Mouse (Mus musculus): ENCODE measurements around the gene Acaa1b. TPM values are rescaled to one million over a fixed set of nuclear protein-coding genes. Genes with fewer than 3 reads are reported as not detected.

Acaa1b gene
- total RNA-seq (2021) = 1 to 10 TPM; 1.3 to 1.7 TPM

DNA sequence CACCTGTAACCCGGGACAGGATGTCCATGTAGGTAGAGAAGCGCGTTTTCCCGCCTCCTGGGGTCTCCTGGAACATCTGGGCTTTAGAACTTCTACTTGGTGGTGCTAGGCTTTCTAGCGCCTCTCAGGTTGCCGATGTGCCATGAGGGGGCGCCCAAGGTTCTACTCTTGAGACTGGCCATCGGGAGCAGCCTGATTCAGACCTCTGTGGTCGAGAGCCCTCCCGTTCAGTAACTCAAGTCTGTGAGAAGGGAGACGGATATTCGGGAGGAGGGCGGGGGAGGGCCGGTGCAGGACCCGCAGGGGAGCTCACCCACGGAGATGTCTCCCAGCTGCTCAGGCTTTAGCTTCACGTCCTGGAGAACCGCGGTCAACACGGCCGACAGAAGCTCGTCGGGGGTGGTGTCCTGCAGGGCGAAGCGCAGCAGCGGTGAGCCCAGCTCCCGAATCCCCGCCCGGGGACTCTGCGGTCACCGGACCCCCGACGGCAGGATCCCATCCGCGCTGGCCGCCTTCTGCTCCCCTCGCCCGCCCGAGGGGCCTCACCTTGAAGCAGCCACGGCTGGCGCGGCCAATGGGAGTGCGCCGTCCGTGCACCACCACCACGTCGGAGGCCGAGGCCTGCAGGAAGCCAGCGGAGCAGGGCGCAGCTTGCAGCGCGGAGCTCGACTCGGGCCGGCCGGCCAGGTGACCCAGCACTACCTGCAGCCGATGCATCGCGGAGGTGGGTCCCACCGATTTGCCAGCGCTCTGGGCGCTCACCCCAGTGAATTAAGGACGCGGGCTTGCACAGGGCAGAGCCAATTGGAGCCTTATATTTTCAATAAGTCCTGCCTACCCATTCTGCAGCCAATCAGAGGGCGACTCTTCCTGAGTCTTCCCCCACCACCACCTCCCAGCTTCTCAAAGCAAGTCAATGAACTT, at the start of gene Acaa1b:
TSS of gene Acaa1b (minus strand) at position 816 of the 924 bp plus-strand sequence.
- peak; percentile 41 to 64 for DNase-seq (ENCODE audit: low spot score in 2 of 2)
- intact Hi-C loops (cut with DNase I) = loop anchor here (5.0 to 10.0 kb wide), 2 partner anchors 201 to 278 kb away; partner anchors contain the start of gene Xylb

DNA sequence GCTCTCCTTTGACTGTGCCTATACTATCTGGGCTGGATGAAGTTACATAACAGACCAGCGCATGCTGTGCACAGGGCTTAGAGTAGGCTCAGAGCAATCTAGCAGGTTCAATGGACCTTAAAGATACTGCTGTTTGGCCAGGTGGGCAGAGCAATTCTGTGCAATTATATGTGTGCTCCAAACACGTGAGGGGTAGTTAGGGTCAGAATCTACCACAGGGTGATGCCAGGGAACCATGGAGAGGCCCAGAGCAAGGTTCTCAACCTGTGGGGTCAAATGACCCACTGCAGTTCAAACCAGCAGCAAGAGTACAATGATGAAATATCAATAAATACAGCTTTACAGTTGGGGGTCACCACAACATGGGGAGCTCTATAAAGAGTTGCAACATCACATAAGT, 49.8 kb upstream of the Acaa1b start:
- intact Hi-C loops (cut with DNase I) = no loop called here
- DNase-seq (ENCODE audit: low spot score in 2 of 2) = no peak

DNA sequence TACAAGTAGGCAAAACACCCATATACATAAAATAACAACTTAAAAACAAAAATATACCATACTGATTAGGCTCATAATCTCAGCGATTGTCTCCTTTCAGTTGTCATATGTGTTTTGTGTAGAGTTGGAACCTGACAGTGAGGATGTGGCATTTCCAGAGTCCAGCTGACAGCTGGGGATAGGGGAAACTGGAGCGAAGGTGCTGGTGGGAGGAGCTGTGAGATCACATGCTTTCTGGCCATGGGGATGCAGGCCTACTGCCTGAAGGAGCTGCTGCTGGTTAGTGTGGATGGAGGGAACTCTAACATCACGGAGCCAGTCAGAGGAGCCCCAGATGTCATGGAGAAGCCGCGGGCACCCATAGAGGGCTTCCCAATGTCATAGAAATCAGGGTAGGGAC, 48.9 kb upstream of the Acaa1b start:
- intact Hi-C loops (cut with DNase I) = no loop called here
- DNase-seq (ENCODE audit: low spot score in 2 of 2) = no peak

DNA sequence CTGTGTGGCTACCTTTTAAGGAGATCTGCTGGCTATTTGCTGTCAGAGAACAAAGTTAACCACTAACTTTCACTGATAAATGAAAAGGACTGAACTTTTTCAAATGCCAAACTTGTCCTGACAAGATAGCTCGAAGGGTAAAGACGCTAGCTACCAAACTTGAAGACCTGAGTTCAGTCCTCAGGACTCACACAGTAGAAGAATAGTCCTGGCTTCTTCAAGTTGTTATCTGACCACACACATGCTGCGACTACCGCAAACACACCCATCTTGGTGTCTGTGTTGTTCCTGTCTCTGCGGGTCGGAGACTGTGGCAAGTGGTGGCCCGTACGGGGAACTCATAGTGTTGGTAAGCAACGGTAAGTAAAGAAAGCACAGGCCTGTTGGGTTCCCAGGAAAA, 46.7 kb upstream of the Acaa1b start:
- no peak for DNase-seq (ENCODE audit: low spot score in 2 of 2)
- intact Hi-C loops (cut with DNase I) = no loop called here

DNA sequence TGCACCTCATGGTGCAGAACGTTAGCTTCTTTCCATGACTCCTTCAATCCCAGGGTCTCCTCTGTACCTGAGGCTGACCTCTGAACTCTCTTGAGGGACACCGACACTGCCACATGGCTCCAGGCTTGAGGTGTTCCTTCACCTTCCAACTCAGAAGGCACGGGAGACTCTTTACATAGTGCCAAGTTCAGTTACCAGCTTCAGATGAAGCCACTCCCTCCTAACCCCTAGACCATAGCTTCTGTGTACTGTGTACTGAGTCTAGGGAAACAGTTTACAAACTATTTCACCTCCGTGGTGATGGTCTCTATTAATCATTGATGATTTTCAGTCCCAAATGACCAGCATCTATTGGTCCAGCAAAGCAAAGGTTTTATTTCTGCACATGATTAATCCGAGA, 44.8 kb upstream of the Acaa1b start:
- intact Hi-C loops (cut with DNase I) = no loop called here
- DNase-seq (ENCODE audit: low spot score in 2 of 2) = no peak

GRCm38 (mm10) chr9:119199151-119199861, 42.4 kb upstream of the Acaa1b start:
- intact Hi-C loops (cut with DNase I) = loop anchor here (10.0 kb wide), 1 partner anchor 285 kb away; no protein-coding TSS in a partner anchor
- DNase-seq (ENCODE audit: low spot score in 2 of 2) = no peak

GRCm38 (mm10) chr9:119192202-119192990, 35.5 kb upstream of the Acaa1b start:
- peak in 1 of 2 experiments; percentile 18 for DNase-seq (ENCODE audit: low spot score in 2 of 2)
- intact Hi-C loops (cut with DNase I) = loop anchor here (10.0 kb wide), 1 partner anchor 278 kb away; no protein-coding TSS in a partner anchor

- no peak for DNase-seq (ENCODE audit: low spot score in 2 of 2)
Measured at GRCm38 (mm10) chr9:119181241-119181728, 24.4 kb upstream of the Acaa1b start.

GRCm38 (mm10) chr9:119179292-119179691, 22.4 kb upstream of the Acaa1b start:
- intact Hi-C loops (cut with DNase I) = no loop called here
- no peak for DNase-seq (ENCODE audit: low spot score in 2 of 2)

More at GRCm38 (mm10) chr9:119181241-119181728, 24.4 kb upstream of the Acaa1b start:
- intact Hi-C loops (cut with DNase I) = no loop called here

DNA sequence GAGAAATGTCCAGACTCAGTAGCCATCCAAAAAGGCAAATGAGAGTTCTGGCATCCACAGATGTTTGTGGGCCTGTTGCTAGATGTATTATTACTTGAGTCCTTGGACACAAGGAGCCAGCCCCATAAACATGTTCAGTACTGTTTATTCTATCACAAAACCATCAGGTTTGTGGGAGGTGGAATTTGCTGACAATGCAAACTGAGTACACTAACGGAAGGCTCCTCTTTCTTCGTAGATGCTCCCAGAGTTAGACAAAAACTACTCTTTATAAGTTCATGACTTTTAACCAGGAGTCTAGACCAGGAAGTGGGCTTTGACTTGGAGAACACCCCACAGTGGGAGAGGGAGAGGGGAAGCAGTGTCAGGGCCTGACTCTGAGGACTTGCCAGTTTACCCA, 10.7 kb upstream of the Acaa1b start:
- DNase-seq (ENCODE audit: low spot score in 2 of 2) = no peak
- intact Hi-C loops (cut with DNase I) = no loop called here

DNA sequence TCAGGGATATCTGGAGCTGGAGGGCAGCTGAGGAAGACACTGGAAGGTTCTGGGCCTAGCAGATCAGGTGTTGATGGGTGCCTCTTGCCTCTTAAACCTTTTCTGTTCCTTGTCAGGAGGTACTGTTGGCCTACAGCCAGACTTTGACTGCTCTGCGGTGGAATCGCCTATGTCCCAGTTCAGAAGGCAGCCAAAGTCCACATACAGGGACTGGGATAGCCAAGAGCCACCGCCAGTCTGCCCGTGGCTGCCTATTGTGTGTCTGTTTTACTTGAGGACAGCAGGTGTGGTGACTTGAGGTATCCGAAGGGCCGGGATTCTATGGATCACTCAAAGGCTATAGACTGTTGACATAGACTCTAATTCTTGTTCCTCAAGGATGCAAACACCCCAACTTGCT, 8.7 kb upstream of the Acaa1b start:
- intact Hi-C loops (cut with DNase I) = no loop called here
- DNase-seq (ENCODE audit: low spot score in 2 of 2) = no peak

DNA sequence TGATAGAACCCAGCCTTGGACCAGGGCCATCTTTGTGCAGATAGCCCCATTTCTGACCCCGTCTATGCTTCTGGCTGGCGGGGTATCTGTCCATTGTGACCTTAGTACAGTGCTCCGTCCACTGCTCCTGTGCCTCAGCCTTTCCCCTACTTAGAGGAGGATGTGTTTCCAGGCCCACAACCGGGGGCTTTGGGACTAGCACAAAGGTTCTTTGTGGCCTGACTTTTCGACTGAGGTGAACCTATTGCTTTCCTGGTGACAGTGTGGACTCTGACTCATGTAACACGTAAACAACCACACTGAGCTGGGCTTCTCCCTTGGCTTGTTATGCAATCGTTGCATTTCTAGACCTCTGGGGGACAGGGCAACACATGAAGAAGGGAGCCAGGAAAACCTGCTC, 7.8 kb upstream of the Acaa1b start:
- DNase-seq (ENCODE audit: low spot score in 2 of 2) = no peak
- intact Hi-C loops (cut with DNase I) = no loop called here

- no peak for DNase-seq (ENCODE audit: low spot score in 2 of 2)
- intact Hi-C loops (cut with DNase I) = no loop called here
Measured at GRCm38 (mm10) chr9:119160689-119161088, 3.8 kb upstream of the Acaa1b start.

- DNase-seq (ENCODE audit: low spot score in 2 of 2) = no peak
- intact Hi-C loops (cut with DNase I) = loop anchor here (5.0 to 10.0 kb wide), 2 partner anchors 198 to 276 kb away; partner anchors contain the start of gene Xylb
Measured at GRCm38 (mm10) chr9:119158861-119159260, 2.0 kb upstream of the Acaa1b start, which contains the start of gene Gm47289. TSS of gene Gm47289 (plus strand) at chr9:119159161.

GRCm38 (mm10) chr9:119155826-119156225, 1.1 kb downstream of the Acaa1b start:
- intact Hi-C loops (cut with DNase I) = loop anchor here (5.0 to 10.0 kb wide), 2 partner anchors 201 to 279 kb away; partner anchors contain the start of gene Xylb
- no peak for DNase-seq (ENCODE audit: low spot score in 2 of 2)

GRCm38 (mm10) chr9:119155416-119155815, 1.5 kb downstream of the Acaa1b start:
- DNase-seq (ENCODE audit: low spot score in 2 of 2) = no peak
- intact Hi-C loops (cut with DNase I) = loop anchor here (5.0 to 10.0 kb wide), 2 partner anchors 202 to 279 kb away; partner anchors contain the start of gene Xylb

- DNase-seq (ENCODE audit: low spot score in 2 of 2) = no peak
- intact Hi-C loops (cut with DNase I) = loop anchor here (10.0 kb wide), 1 partner anchor 283 kb away; no protein-coding TSS in a partner anchor
Measured at GRCm38 (mm10) chr9:119151751-119152150, 5.1 kb downstream of the Acaa1b start.

- intact Hi-C loops (cut with DNase I) = no loop called here
- DNase-seq (ENCODE audit: low spot score in 2 of 2) = no peak
Measured at GRCm38 (mm10) chr9:119149601-119150000, 7.3 kb downstream of the Acaa1b start.

DNA sequence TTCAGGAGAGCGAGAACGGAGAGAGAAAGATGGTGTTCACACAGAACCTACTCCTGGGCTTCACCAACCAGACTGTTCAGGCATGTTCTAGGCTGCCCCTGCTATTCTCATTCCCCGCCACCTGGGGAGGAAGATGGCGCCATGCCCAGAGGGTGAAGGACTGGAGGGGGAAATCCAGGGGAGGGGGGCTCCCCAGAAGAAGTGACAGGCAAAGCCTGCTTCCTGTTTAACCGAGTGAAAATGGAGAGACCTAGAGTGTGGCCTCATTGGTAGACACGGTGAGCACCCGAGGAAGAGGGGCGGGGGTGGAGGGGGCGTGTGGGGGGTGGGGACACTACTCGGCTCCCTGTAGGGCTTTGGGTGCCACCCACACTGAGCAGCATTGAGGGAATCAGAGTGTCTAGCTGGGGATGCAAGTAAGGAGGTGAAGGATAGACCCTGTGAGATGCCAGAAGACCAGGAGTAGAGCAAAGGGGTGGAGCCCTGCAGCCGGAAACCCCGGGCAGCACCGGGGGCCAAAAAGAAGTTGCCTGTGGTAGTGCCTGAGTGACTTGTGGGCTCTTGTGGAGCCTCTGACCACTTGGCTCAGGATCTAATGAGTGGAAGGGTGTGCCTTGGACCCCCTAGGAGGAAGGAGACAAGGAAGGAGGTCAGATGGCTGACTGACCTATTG, 10.7 kb downstream of the Acaa1b start:
- intact Hi-C loops (cut with DNase I) = no loop called here
- DNase-seq (ENCODE audit: low spot score in 2 of 2) = no peak

Measured in left cerebral cortex, postnatal 36 days (tissue).